Mouse (Mus musculus) liver, postnatal 0 days (tissue): Measurements from ENCODE around the gene Ahdc1.

Experiments used
- CTCF ChIP-seq: sonication (generic); IDR thresholded peaks from 2 replicates; pipeline ENCODE4 v1.5.1; 2016; ENCODE audit warnings: antibody characterized with exemption, low read depth
- EP300 ChIP-seq: IDR thresholded peaks from 2 replicates; pipeline ENCODE4 v1.6.1; 2016; ENCODE audit warnings: antibody characterized with exemption, low read depth, mild to moderate bottlenecking

DNA sequence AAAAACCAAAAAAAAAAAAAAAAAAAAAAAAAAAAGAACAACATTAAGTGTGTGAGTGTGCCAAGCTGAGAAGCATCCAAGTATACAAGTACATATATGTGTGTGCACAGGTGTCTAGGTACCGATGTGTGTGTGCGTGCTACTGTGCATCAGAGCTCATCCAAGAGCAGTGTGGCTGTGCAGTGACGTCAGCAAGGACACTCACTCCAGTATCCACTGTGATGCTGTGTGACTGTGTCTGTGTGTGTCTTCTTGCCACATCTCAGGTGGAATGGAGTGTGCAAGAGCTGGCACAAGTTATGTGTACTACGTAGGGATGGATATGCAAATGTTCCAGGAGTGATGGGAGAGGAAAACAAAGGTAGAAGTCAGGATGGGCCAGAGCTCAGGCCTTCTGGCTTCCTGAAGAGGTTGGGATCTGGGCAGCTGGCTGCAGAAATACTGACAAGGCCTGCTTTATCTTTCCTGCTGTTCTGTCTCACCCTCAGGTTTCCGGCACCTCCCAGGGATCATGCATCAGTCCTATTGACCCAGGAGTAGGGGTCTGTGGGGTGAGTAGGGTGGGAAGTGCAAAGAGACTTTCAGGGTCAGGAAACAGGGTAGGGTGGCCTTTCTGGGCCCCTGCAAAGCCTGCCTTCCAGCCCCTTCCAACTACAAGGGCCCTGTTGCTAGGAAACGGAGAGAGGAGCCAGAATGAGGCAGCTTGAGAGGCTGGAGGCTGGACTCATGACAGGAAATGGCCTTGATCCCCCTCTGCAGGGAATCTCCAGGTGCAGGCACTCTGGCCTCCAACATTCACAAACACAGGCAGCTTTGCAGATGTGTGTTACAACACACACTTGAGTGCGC is 27.2 kb upstream of the Ahdc1 start:
- TF ChIP-seq CTCF (no peak), EP300 (no peak)
